Mouse (Mus musculus) B cell, adult (primary cell): ENCODE results near the gene Rce1. TPM values are rescaled to one million over a fixed set of nuclear protein-coding genes. Genes with fewer than 3 reads are reported as not detected.

Experiments
- total RNA-seq: library from RNA; stranded (reverse); gene quantifications from 4 replicates; pipeline ENCODE4 v1.2.4, GENCODE M21; 2023; ENCODE audit not compliant: inconsistent age

Gene Rce1
- total RNA-seq, result 53.6 to 54.6 TPM (median 54.2 TPM) in 4 replicates

GRCm38 (mm10) chr19:4625179-4625828 is at the start of gene Rce1:
Gene Rce1, minus strand, starts transcription at chr19:4625641.

GRCm38 (mm10) chr19:4615151-4616093 is 10.0 kb downstream of the Rce1 start, which contains the start of gene Lrfn4:
Gene Lrfn4, minus strand, starts transcription at chr19:4615667.

Other genes with a start within 250 kb of the Rce1 start
- 209 to 242 TPM (median 228 TPM) in 4 replicates for gene Kdm2a, start 227.4 kb downstream of the Rce1 start, total RNA-seq
- 0.57 to 1.1 TPM (median 1.0 TPM) in 3 of 4 replicates, not detected in the other for gene Rhod, start 186.2 kb downstream of the Rce1 start, total RNA-seq
- gene Syt12, start 148.2 kb downstream of the Rce1 start, total RNA-seq, result not detected in 4 replicates
- not detected in 4 replicates for gene 2010003K11Rik, start 127.1 kb downstream of the Rce1 start, total RNA-seq
- gene Pcx, start 115.2 kb downstream of the Rce1 start, total RNA-seq, result 3.8 to 8.0 TPM (median 4.9 TPM) in 4 replicates
- gene Lrfn4, start 10.0 kb downstream of the Rce1 start, total RNA-seq, result 0.16 to 0.33 TPM (median 0.29 TPM) in 4 replicates
- gene Gm960, start 73.0 kb upstream of the Rce1 start, total RNA-seq, result not detected in 4 replicates
- not detected in 4 replicates for gene Sptbn2, start 85.5 kb upstream of the Rce1 start, total RNA-seq
- 22.8 to 27.2 TPM (median 23.0 TPM) in 4 replicates for gene Rbm4b, start 130.9 kb upstream of the Rce1 start, total RNA-seq
- 66.4 to 76.6 TPM (median 70.6 TPM) in 4 replicates for gene Rbm4, start 168.3 kb upstream of the Rce1 start, total RNA-seq
- gene Gm21992, start 186.0 kb upstream of the Rce1 start, total RNA-seq, result 28.2 to 42.1 TPM (median 30.4 TPM) in 4 replicates
- gene Rbm14, start 186.0 kb upstream of the Rce1 start, total RNA-seq, result 68.5 to 90.5 TPM (median 73.1 TPM) in 4 replicates
- 22.2 to 26.6 TPM (median 24.0 TPM) in 4 replicates for gene Ccs, start 213.7 kb upstream of the Rce1 start, total RNA-seq
- not detected in 4 replicates for gene Ccdc87, start 213.7 kb upstream of the Rce1 start, total RNA-seq
- gene Ctsf, start 229.5 kb upstream of the Rce1 start, total RNA-seq, result 0.63 to 1.5 TPM (median 1.4 TPM) in 3 of 4 replicates, not detected in the other